Mouse (Mus musculus) kidney, embryonic 16.5 days (tissue): ENCODE data around the gene Fnbp1l. TPM values are rescaled to one million over a fixed set of nuclear protein-coding genes. Genes with fewer than 3 reads are reported as not detected.

Experiments used
- ATAC-seq: fragments of 200-750 bp; cut with Nextera tagmentation; 2 replicates; pipeline ENCODE4 v1.8.0; 2017; ENCODE audit warnings: moderate TSS enrichment; ENCODE audit not compliant: low FRiP score, low TSS enrichment
- H3K27ac ChIP-seq: fragments of 300-500 bp; sonication (generic); 2 replicates; pipeline ENCODE4 v1.5.1; 2014; ENCODE audit warnings: low read length
- H3K27me3 ChIP-seq: fragments of 300-500 bp; sonication (generic); 2 replicates; pipeline ENCODE4 v1.6.1; 2014; ENCODE audit warnings: low read length, control low read depth, mixed read lengths; ENCODE audit not compliant: insufficient read depth
- H3K36me3 ChIP-seq: fragments of 300-500 bp; sonication (generic); 2 replicates; pipeline ENCODE4 v1.6.1; 2014; ENCODE audit warnings: low read length, control low read depth, mixed read lengths; ENCODE audit not compliant: insufficient read depth
- H3K4me1 ChIP-seq: fragments of 300-500 bp; sonication (generic); 2 replicates; pipeline ENCODE4 v1.6.1; 2014; ENCODE audit warnings: low read length, control low read depth, mixed read lengths; ENCODE audit not compliant: insufficient read depth
- H3K4me2 ChIP-seq: fragments of 300-500 bp; sonication (generic); replicated peaks from 2 replicates; pipeline ENCODE4 v1.6.1; 2014; ENCODE audit warnings: low read depth, low read length
- H3K4me3 ChIP-seq: fragments of 300-500 bp; sonication (generic); 2 replicates; pipeline ENCODE4 v1.5.1; 2014; ENCODE audit warnings: mild to moderate bottlenecking, low read length
- H3K9ac ChIP-seq: fragments of 300-500 bp; sonication (generic); replicated peaks from 2 replicates; pipeline ENCODE4 v1.6.1; 2014; ENCODE audit warnings: low read length
- H3K9me3 ChIP-seq: fragments of 300-500 bp; sonication (generic); 2 replicates; pipeline ENCODE4 v1.6.1; 2016; ENCODE audit warnings: low read length, control low read depth
- WGBS: fragments of 180-500 bp; shearing (Covaris S2); extraction: QIAGEN DNeasy Blood & Tissue Kit; methylation state at CpG from one replicate; pipeline ENCODE4 v1.1.7; 2014; 5-methylcytosine and 5-hydroxymethylcytosine counted together
- polyA plus RNA-seq: library from polyadenylated mRNA; unstranded; fragments of >200 nt; fragmentation: Nextera tagmentation; extraction: Ambion mirVana; gene quantifications from 2 replicates; pipeline ENCODE4 v1.2.1, GENCODE M21; 2015

Fnbp1l gene
- polyA plus RNA-seq, 1 experiment from 2014 or later = 41.4 TPM

GRCm38 (mm10) chr3:122573426-122574286 lies 45.9 kb downstream of the Fnbp1l start:
- peaks cover 3% of the 10 kb centered on the region; the same call in 1 of the 2 replicates for H3K36me3 ChIP-seq

GRCm38 (mm10) chr3:122566549-122566948 lies 53.0 kb downstream of the Fnbp1l start:
- Histone ChIP-seq H3K4me3 (no peak overlapping the region), H3K9me3 (no peaks in the 10 kb centered on the region), H3K9ac (no peak overlapping the region), H3K4me1 (no peaks in the 10 kb centered on the region), H3K27ac (no peak overlapping the region), H3K4me2 (no peak overlapping the region), H3K27me3 (no peaks in the 10 kb centered on the region), H3K36me3 (peaks cover 11% of the 10 kb centered on the region; the same call in 1 of the 2 replicates)
- 64% methylated on average over 4 of the region's 4 CpGs for WGBS
- ATAC-seq = no peak

More at GRCm38 (mm10) chr3:122573426-122574286, 45.9 kb downstream of the Fnbp1l start:
- Histone ChIP-seq H3K9me3 (no peaks in the 10 kb centered on the region), H3K27me3 (no peaks in the 10 kb centered on the region), H3K27ac (no peak overlapping the region), H3K4me2 (no peak overlapping the region), H3K4me1 (no peaks in the 10 kb centered on the region), H3K4me3 (no peak overlapping the region), H3K9ac (no peak overlapping the region)
- ATAC-seq = no peak
- 92% methylated on average over 5 of the region's 5 CpGs for WGBS

- Histone ChIP-seq H3K36me3 (peaks cover 14% of the 10 kb centered on the region; the same call in 1 of the 2 replicates), H3K4me2 (no peak overlapping the region), H3K4me3 (no peak overlapping the region), H3K27me3 (no peaks in the 10 kb centered on the region), H3K27ac (no peak overlapping the region), H3K9ac (no peak overlapping the region), H3K4me1 (no peaks in the 10 kb centered on the region), H3K9me3 (no peaks in the 10 kb centered on the region)
- ATAC-seq = no peak
- 76% methylated on average over 3 of the region's 3 CpGs for WGBS
Measured at GRCm38 (mm10) chr3:122566112-122566511, 53.4 kb downstream of the Fnbp1l start.

GRCm38 (mm10) chr3:122565285-122565684 lies 54.2 kb downstream of the Fnbp1l start:
- ATAC-seq = no peak
- no peaks in the 10 kb centered on the region for H3K27me3 ChIP-seq
- H3K27ac ChIP-seq = no peak overlapping the region
- peaks cover 14% of the 10 kb centered on the region; the same call in 1 of the 2 replicates for H3K36me3 ChIP-seq
- 20% methylated on average over 7 of the region's 7 CpGs for WGBS
- H3K4me3 ChIP-seq = no peak overlapping the region
- no peak overlapping the region for H3K9ac ChIP-seq
- no peak overlapping the region for H3K4me2 ChIP-seq
- H3K4me1 ChIP-seq = no peaks in the 10 kb centered on the region
- no peaks in the 10 kb centered on the region for H3K9me3 ChIP-seq

- Histone ChIP-seq H3K27ac (no peak overlapping the region), H3K36me3 (peaks cover 11% of the 10 kb centered on the region; the same call in 1 of the 2 replicates), H3K9me3 (no peaks in the 10 kb centered on the region), H3K9ac (no peak overlapping the region), H3K4me3 (no peak overlapping the region), H3K27me3 (no peaks in the 10 kb centered on the region), H3K4me1 (no peaks in the 10 kb centered on the region), H3K4me2 (no peak overlapping the region)
- 50% methylated on average over 2 of the region's 2 CpGs for WGBS
- no peak for ATAC-seq
Measured at GRCm38 (mm10) chr3:122557766-122558165, 61.7 kb downstream of the Fnbp1l start.

- WGBS = 92% methylated on average over 3 of the region's 3 CpGs
- Histone ChIP-seq H3K27ac (no peak overlapping the region), H3K36me3 (peaks cover 12% of the 10 kb centered on the region), H3K27me3 (no peaks in the 10 kb centered on the region), H3K9me3 (no peaks in the 10 kb centered on the region), H3K4me1 (no peaks in the 10 kb centered on the region), H3K9ac (no peak overlapping the region), H3K4me3 (no peak overlapping the region), H3K4me2 (no peak overlapping the region)
- ATAC-seq = no peak
Measured at GRCm38 (mm10) chr3:122551174-122551573, 68.3 kb downstream of the Fnbp1l start.

- Histone ChIP-seq H3K27me3 (no peaks in the 10 kb centered on the region), H3K4me2 (no peak overlapping the region), H3K4me1 (no peaks in the 10 kb centered on the region), H3K9me3 (no peaks in the 10 kb centered on the region), H3K9ac (no peak overlapping the region), H3K36me3 (peaks cover 40% of the 10 kb centered on the region), H3K27ac (no peak overlapping the region), H3K4me3 (no peak overlapping the region)
- ATAC-seq = no peak
- 79% methylated on average over 4 of the region's 4 CpGs for WGBS
Measured at GRCm38 (mm10) chr3:122547469-122547868, 72.0 kb downstream of the Fnbp1l start.

GRCm38 (mm10) chr3:122545346-122545745 lies 74.2 kb downstream of the Fnbp1l start:
- no peak for ATAC-seq
- Histone ChIP-seq H3K4me2 (no peak overlapping the region), H3K27ac (no peak overlapping the region), H3K27me3 (no peaks in the 10 kb centered on the region), H3K4me1 (no peaks in the 10 kb centered on the region), H3K4me3 (no peak overlapping the region), H3K9ac (no peak overlapping the region), H3K9me3 (no peaks in the 10 kb centered on the region), H3K36me3 (peaks cover 53% of the 10 kb centered on the region)
- WGBS = 77% methylated on average over 2 of the region's 2 CpGs

- no peak for ATAC-seq
Measured at GRCm38 (mm10) chr3:122540918-122541317, 78.6 kb downstream of the Fnbp1l start.

More at GRCm38 (mm10) chr3:122540918-122541317, 78.6 kb downstream of the Fnbp1l start:
- Histone ChIP-seq H3K4me2 (no peak overlapping the region), H3K27ac (no peak overlapping the region), H3K27me3 (no peaks in the 10 kb centered on the region), H3K9me3 (no peaks in the 10 kb centered on the region), H3K9ac (no peak overlapping the region), H3K36me3 (peaks cover 66% of the 10 kb centered on the region), H3K4me3 (no peak overlapping the region), H3K4me1 (no peaks in the 10 kb centered on the region)
- 60% methylated on average over 4 of the region's 4 CpGs for WGBS
